Mouse (Mus musculus) megakaryocyte progenitor cell, adult 5-6 weeks (primary cell): ENCODE measurements at regions not wholly inside any gene's neighbourhood (a gene's known extent, or its start where the extent isn't known, plus 50 kb on each side); places are given as distances from the start of the nearest gene placed in this dataset.

Experiments
- ATAC-seq: replicated peaks from 2 replicates; pipeline ENCODE4 v1.8.0; 2016; ENCODE audit warnings: mild to moderate bottlenecking, moderate TSS enrichment, inconsistent platforms; ENCODE audit not compliant: poor library complexity

DNA sequence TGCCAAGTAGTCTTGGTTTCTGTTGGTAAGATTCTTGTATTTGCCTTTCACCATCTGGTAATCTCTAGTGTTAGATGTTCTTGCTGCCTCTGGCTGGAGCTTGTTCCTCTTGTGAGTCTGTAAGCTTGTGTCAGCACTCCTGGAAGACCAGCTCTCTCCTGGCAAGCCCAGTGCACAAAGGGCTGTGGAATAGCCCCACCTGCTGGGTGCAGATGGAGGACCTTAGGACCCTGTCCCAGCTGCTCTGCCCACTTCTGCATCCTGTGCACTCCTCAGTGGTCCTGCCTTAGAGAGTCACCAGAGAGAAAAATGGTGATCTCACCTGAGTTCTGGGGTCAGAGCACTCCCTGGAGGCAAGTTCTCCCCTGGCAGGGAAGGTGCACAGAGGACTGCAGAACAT lies 387.2 kb downstream of the Tns1 start:
- no peak for ATAC-seq

GRCm38 (mm10) chr1:73728377-73728776 lies 395.9 kb downstream of the Tns1 start:
- ATAC-seq = no peak

DNA sequence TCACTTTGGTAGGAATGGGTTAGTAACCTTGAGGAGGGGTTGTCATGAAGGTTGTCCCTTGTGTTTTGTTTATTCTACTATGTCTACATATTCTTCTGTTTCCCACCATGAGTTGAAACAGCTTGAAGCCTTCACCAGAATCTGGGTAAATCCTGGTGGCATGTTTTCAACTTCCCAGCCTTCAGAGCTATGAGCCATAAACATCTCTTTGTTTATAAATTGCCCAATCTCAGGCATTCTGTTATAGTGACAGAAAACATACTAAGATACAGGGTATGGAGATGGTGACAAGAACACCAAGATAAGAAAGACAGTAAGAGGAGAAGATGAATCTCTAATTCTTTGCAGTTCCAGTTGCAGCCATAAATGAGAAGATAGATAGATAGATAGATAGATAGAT lies 396.5 kb downstream of the Tns1 start:
- no peak for ATAC-seq

GRCm38 (mm10) chr1:73726658-73727057 lies 397.6 kb downstream of the Tns1 start:
- ATAC-seq = no peak

DNA sequence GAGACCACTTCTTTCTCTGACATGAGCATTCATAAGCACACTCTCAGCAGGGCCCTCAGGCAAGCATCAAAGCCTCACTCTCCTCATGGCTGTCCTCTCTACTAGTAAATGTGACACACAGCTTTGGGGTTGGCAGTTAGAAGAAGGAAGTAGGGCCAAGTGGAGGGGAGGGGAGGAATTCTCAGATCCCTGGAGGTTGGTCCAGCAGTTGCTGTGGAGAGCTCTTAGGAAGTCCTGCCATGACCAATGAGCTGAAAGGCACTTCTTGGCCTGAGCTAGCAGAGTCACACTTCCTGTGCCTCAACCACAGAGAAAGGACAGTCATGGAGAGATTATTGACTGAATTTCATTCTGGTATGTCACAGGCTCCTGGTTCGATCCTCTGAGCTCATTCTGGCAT lies 398.8 kb downstream of the Tns1 start:
- no peak for ATAC-seq

DNA sequence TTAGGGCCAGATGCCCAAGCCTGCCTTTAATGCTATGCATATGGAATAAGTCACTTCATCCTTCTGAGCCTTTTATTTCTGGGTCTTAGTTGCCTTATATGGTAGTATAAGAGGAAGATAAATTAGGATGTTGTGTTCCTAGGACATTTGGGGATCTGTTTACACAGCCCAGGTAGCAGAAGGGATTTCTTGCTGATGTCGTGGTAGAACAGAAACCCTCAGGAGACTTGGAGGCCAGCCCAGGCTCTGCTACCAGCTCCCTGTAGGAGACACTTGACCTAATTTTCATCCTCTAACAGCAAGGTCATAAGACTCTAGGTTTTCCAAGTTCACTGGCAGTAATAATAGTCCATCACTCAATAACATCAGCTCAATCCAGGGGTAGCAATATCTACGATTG lies 399.7 kb downstream of the Tns1 start:
- no peak for ATAC-seq

- no peak for ATAC-seq
Observed at GRCm38 (mm10) chr1:73721486-73722225, 402.6 kb downstream of the Tns1 start.

DNA sequence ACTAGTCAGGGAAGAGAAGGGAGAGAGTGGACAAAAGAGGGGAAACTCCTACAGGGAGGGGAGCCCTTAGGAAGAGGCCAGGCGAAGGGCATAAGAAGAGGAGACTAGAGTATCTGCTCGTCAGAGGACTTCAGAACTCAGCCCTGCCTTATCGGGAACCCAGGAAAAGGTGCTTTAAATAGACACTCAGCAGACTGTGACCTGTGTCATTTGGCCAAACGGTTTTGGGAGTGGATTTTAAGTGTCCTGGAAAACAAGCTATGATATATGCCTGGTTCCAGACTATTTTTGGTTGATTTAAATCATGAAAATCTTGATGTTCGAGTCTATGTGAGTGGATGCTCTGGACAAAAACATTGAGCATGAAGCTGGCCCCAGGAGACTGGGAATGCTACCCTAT lies 405.8 kb downstream of the Tns1 start:
- no peak for ATAC-seq

- ATAC-seq = no peak
Observed at GRCm38 (mm10) chr1:73717401-73717800, 406.8 kb downstream of the Tns1 start.

DNA sequence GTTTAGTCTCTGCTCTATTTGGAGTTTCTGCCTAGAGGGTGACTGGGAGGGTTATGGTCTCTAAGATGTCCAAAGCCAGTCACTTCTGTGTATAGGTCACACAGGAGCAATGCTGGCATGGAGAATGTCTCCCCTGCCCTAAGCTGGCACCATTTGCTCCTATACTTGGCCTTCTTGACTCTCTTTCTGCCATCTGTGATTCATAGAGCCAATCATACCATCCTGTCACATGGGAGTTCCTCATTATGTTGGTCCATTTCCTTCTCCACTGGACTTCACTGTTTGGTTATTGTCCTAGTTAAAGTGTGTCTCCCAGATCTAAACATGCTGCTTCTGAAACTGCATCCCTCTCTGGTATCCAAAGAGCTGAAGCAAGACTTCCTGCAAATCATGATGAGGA lies 407.3 kb downstream of the Tns1 start:
- ATAC-seq = no peak

DNA sequence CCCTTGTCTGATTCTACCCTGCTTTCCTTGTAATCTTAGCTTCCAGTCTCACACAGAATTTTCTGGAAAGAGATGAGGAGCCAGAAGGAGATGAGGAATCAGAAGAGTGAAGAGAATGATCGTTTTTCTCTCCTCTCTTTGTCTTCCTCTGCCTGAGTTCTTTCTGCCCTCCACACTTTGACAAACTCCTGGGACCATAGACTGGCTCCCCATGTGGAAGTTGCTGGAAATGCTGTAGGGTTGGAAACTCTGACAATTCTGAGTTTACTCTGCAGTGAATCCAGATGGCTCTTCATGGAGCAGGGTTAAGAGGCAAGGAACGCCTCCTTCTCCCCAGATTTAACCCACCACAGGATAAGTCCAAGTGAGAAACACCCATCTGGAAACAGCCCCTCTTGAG lies 408.7 kb downstream of the Tns1 start:
- no peak for ATAC-seq

DNA sequence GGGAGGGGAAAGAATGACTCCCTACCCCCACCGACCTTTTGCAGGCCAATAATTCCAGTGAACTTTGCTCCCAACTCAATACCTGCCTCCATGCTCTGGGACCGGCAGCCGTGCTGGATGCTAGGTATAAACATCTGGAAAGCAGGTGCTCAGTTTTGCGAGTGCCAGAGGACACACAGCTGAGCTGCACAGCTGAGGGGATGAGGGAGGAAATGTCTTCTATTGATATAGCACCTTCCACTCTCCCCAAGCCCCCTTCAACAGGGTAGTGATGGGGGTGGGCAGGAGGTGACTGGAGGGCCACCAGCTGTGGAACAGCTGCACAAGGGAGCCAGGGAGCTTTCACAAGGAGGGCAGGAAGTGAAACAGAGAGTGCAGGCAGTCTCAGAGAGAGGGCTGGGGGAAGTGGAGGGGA lies 421.8 kb downstream of the Tns1 start:
- no peak for ATAC-seq

GRCm38 (mm10) chr1:73693537-73693936 lies 430.7 kb downstream of the Tns1 start:
- ATAC-seq = no peak

DNA sequence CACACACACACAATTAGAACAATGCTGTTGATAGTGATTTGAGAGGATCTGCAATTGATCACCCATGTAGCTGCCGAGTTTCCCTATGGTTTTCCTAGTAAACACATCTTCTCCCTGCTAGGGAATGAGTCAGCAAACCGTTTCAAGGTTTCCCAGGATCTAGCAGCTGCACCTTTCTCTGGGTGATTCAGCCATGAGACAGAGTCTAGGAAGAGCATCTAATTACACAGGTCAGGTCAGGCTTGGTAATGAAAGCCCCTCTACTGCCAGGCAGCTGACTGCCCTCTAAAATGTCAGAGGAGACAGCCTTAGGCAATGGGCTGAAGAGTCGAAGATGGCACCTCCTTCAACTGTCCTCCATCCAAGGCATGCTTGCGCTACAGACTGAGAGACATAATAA lies 438.5 kb downstream of the Tns1 start:
- no peak for ATAC-seq

GRCm38 (mm10) chr1:73685066-73685465 lies 439.2 kb downstream of the Tns1 start:
- ATAC-seq = no peak

GRCm38 (mm10) chr1:73684166-73684565 lies 440.1 kb downstream of the Tns1 start:
- no peak for ATAC-seq

DNA sequence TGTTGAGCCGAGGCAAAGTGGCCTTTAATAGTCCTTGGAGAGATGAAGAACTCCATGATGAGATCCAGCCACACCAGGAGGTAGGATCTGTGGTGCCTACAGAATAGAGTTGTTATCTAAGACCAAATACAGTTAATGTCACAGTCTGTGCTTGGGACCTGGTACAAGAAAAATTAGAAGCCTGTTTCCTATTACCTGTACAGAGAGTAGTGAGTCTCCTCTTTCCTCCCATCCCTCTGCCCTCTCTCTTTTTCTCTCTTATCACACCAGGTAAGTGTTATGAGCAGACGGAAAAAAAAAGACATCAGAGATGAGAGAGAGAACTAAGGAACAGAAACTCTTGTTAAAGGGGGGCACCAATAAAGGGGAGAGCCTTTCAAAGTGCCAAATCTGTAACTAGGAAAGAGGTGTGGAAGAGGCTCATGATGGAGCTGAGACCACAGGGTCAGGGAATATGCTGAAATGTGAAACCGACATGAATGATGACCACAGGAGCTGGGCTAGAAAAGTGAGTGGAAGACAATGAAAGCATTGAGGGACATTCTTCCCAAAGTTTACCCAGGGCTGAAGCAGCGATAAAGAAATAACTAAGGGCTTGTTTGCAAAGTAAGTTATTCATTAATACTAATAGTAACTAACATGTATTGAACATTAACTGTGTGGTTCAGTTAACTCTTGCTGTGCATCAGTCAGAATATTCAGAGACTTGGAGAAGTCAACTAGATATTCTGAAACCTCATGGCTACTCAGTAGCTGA lies 440.9 kb downstream of the Tns1 start:
- ATAC-seq = no peak

GRCm38 (mm10) chr1:73681697-73682096 lies 442.6 kb downstream of the Tns1 start:
- ATAC-seq = no peak

DNA sequence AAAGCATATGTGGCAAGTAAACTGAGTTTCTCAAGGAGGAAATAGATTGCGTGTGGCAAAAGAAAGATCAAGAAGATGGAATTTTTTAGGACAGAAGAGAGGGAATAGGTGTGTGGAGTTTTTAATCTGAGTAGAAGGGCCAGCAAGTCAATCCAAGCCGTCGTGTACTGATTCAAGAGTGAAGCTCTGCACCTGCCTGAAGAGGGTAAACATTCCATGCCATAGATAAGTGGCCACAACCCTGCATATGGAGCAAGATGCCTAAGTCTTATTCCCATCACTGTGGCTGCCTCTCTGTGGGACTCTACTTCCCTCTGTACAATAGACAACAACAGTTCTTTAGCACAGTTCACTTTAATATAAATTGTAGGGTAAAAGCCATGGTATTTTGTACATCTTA lies 443.4 kb downstream of the Tns1 start:
- no peak for ATAC-seq

DNA sequence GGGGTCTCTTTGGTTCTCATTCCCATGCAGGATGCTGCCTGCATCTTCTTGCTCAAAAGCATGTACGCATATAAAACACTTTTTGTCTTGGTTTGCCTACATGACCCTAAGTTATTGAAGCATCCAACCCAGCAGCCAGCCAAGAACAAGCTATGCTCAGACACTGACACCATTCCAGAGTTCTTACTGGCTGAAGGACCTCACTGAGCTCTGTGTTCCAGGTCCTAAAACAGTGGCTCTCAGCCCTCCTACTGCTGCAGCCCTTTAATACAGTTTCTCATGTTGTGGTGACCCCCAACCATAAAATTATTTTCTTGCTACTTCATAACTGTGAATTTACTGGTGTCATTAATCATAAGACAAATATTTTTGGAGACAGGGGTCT lies 450.4 kb downstream of the Tns1 start:
- ATAC-seq = no peak

DNA sequence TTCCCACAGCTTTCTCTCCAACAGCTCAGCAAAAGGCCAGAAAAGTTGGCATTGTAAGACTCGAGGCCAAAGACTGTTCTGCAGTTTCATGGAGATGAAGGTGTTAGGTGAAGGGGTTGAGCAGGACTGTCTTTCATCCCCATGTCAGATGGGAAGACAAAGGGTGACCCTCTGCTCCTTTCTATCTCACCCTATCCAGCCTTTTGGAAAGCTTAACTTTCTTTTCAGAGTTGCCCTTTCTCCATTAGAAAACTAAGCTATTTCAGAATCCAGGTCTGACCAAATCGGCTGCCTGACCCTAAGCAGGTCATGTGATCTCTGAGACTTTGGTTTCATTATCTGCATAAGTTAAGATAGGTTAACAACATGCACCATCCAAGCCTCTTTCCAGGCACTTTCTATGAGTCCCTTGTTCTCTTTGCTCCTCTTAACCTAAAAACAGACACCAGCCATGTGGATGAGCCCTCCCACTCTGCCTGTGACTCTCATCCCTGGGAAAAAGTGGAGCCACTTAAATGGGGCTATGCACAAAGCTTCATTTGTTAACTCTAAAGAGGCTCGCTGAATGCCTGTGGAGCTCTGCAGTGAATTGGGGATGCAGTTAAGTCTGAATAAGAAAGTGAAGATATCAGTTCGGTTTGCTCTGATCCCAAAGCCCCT lies 450.9 kb downstream of the Tns1 start:
- ATAC-seq = no peak

DNA sequence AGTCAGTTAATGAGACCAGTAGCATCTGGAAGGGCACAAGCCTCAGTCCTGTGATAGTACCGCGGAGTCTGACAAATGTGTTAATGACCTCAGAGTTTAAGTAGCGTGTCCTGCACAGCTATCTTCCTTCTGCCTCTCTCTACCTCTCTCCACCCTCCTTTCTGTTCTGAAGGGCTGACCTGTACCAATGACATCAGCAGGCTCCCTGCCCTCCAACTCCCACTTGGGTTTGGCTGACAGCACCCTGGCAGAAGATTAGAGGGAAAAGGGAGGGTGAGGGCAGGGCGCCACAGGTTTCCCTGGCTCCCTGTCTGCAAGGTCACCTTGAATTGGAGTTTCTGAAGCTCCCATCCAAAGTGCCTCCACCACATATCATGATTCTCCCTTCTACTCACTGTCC lies 452.0 kb downstream of the Tns1 start:
- ATAC-seq = no peak
